Mouse (Mus musculus) CH12.LX (cell line): Measurements from ENCODE around the gene C1qtnf3. TPM values are rescaled to one million over a fixed set of nuclear protein-coding genes. Genes with fewer than 3 reads are reported as not detected.

Source experiments
- DNase-seq: peaks from one replicate; pipeline ENCODE4 v3.0.0-alpha.2; 2013; ENCODE audit errors: extremely low read depth
- H3K27ac ChIP-seq: 2 replicates; pipeline ENCODE4 v1.5.1; 2012; ENCODE audit warnings: low read depth, mild to moderate bottlenecking, control low read depth, moderate library complexity; ENCODE audit not compliant: insufficient read depth
- H3K27me3 ChIP-seq: replicated peaks from 2 replicates; pipeline ENCODE3; 2012; ENCODE audit warnings: inconsistent platforms
- H3K36me3 ChIP-seq, 2 experiments: replicated peaks in 1 of 2; 2 replicates each; pipeline versions ENCODE3 to v1.6.1; 2012; ENCODE audit warnings: inconsistent platforms in 1 of 2, low read length in 1 of 2, mild to moderate bottlenecking in 1 of 2, mixed read lengths in 1 of 2, moderate library complexity in 1 of 2; ENCODE audit not compliant: control insufficient read depth in 1 of 2, insufficient read depth in 1 of 2
- H3K4me1 ChIP-seq, 2 experiments: 2 replicates each; pipeline ENCODE4 v1.6.1; 2012; ENCODE audit warnings: inconsistent platforms in 1 of 2, moderate library complexity in 1 of 2; ENCODE audit not compliant: insufficient read depth in 2 of 2, control insufficient read depth in 1 of 2
- H3K4me2 ChIP-seq: 2 replicates; pipeline ENCODE4 v1.6.1; 2012; ENCODE audit warnings: low read depth, mild to moderate bottlenecking, control low read depth; ENCODE audit not compliant: poor library complexity, insufficient read depth, severe bottlenecking
- H3K4me3 ChIP-seq, 3 experiments: fragments of 150-350 bp in 1 of 3; sonication (generic) in 1 of 3; replicated peaks in 1 of 3; 2 replicates each; pipeline versions ENCODE3 to v1.5.1; 2011 to 2012; ENCODE audit warnings: low read depth in 2 of 3, low read length in 2 of 3, mild to moderate bottlenecking in 2 of 3, moderate library complexity in 2 of 3, control low read depth in 1 of 3, improper control_type of control experiment in 1 of 3, inconsistent platforms in 1 of 3, mixed read lengths in 1 of 3; ENCODE audit not compliant: poor library complexity in 1 of 3
- H3K79me2 ChIP-seq: replicated peaks from 2 replicates; pipeline ENCODE4 v1.6.1; 2012; ENCODE audit warnings: mild to moderate bottlenecking, moderate library complexity; ENCODE audit not compliant: control insufficient read depth, poor library complexity, insufficient read depth, severe bottlenecking; ENCODE audit errors: extremely low read depth
- H3K9ac ChIP-seq: 2 replicates; pipeline ENCODE4 v1.6.1; 2012; ENCODE audit warnings: low read depth, mild to moderate bottlenecking, control low read depth, moderate library complexity; ENCODE audit not compliant: insufficient read depth
- H3K9me3 ChIP-seq: replicated peaks from 2 replicates; pipeline ENCODE3; 2012; ENCODE audit warnings: low read length, inconsistent platforms, mixed read lengths
- CHD1 ChIP-seq: IDR thresholded peaks from 2 replicates; pipeline ENCODE4 v1.6.1; 2012; ENCODE audit warnings: low read depth, low read length, improper control_type of control experiment, inconsistent platforms
- CTCF ChIP-seq, 2 experiments: IDR thresholded peaks in 1 of 2; conservative IDR thresholded peaks in 1 of 2; 2 replicates each; pipeline ENCODE4 v1.5.1; 2011 to 2012; ENCODE audit warnings: low read depth in 2 of 2, low read length in 2 of 2, improper control_type of control experiment in 1 of 2, inconsistent platforms in 1 of 2, mild to moderate bottlenecking in 1 of 2, moderate library complexity in 1 of 2
- ELF1 ChIP-seq: IDR thresholded peaks from 2 replicates; pipeline ENCODE4 v1.6.1; 2014; ENCODE audit warnings: low read depth, mild to moderate bottlenecking, inconsistent platforms, low read length, improper control_type of control experiment
- HCFC1 ChIP-seq: IDR thresholded peaks from 2 replicates; pipeline ENCODE4 v1.6.1; 2012; ENCODE audit warnings: low read depth, mild to moderate bottlenecking, inconsistent platforms, low read length, improper control_type of control experiment
- JUN ChIP-seq: IDR thresholded peaks from 2 replicates; pipeline ENCODE4 v1.6.1; 2011; ENCODE audit warnings: low read depth, mild to moderate bottlenecking, low read length, improper control_type of control experiment, moderate library complexity; ENCODE audit not compliant: insufficient read depth
- JUND ChIP-seq: conservative IDR thresholded peaks from 2 replicates; pipeline ENCODE4 v1.6.1; 2011; ENCODE audit warnings: low read depth, low read length, improper control_type of control experiment
- MAX ChIP-seq: IDR thresholded peaks from 2 replicates; pipeline ENCODE4 v1.6.1; 2011; ENCODE audit warnings: low read length, improper control_type of control experiment
- MAZ ChIP-seq: IDR thresholded peaks from 2 replicates; pipeline ENCODE4 v1.6.1; 2012; ENCODE audit warnings: low read depth, mild to moderate bottlenecking, inconsistent platforms, low read length, improper control_type of control experiment, moderate library complexity
- MEF2A ChIP-seq: IDR thresholded peaks from 2 replicates; pipeline ENCODE4 v1.6.1; 2014; ENCODE audit warnings: low read depth, mild to moderate bottlenecking, inconsistent platforms, low read length, improper control_type of control experiment, borderline replicate concordance
- MXI1 ChIP-seq: IDR thresholded peaks from 2 replicates; pipeline ENCODE4 v1.6.1; 2011; ENCODE audit warnings: mild to moderate bottlenecking, low read depth, low read length, improper control_type of control experiment
- NELFE ChIP-seq: IDR thresholded peaks from 2 replicates; pipeline ENCODE4 v1.6.1; 2011; ENCODE audit warnings: low read depth, low read length, improper control_type of control experiment
- POLR2A ChIP-seq: IDR thresholded peaks from 2 replicates; pipeline ENCODE4 v1.6.1; 2011; ENCODE audit warnings: low read depth, mild to moderate bottlenecking, improper control_type of control experiment, low read length
- POLR2AphosphoS2 ChIP-seq: IDR thresholded peaks from 2 replicates; pipeline ENCODE4 v1.6.1; 2011; ENCODE audit warnings: low read depth, low read length, improper control_type of control experiment
- RAD21 ChIP-seq: IDR thresholded peaks from 2 replicates; pipeline ENCODE4 v1.6.1; 2011; ENCODE audit warnings: low read depth, mild to moderate bottlenecking, low read length, improper control_type of control experiment, moderate library complexity
- RCOR1 ChIP-seq: conservative IDR thresholded peaks from 2 replicates; pipeline ENCODE4 v1.6.1; 2012; ENCODE audit warnings: low read depth, mild to moderate bottlenecking, inconsistent platforms, low read length, improper control_type of control experiment
- SIN3A ChIP-seq: IDR thresholded peaks from 2 replicates; pipeline ENCODE4 v1.6.1; 2012; ENCODE audit warnings: low read length, improper control_type of control experiment, inconsistent platforms
- SMC3 ChIP-seq: IDR thresholded peaks from 2 replicates; pipeline ENCODE4 v1.6.1; 2011; ENCODE audit warnings: low read depth, low read length, improper control_type of control experiment
- TBP ChIP-seq: conservative IDR thresholded peaks from 2 replicates; pipeline ENCODE4 v1.6.1; 2011; ENCODE audit warnings: low read depth, low read length, improper control_type of control experiment
- TCF12 ChIP-seq: IDR thresholded peaks from 2 replicates; pipeline ENCODE4 v1.6.1; 2014; ENCODE audit warnings: low read depth, mild to moderate bottlenecking, inconsistent platforms, low read length, improper control_type of control experiment
- UBTF ChIP-seq: IDR thresholded peaks from 2 replicates; pipeline ENCODE4 v1.6.1; 2012; ENCODE audit warnings: low read depth, mild to moderate bottlenecking, inconsistent platforms, low read length, improper control_type of control experiment, moderate library complexity
- USF1 ChIP-seq: IDR thresholded peaks from 2 replicates; pipeline ENCODE4 v1.6.1; 2014; ENCODE audit warnings: low read depth, mild to moderate bottlenecking, inconsistent platforms, low read length, improper control_type of control experiment
- ZC3H11A ChIP-seq: IDR thresholded peaks from 2 replicates; pipeline ENCODE4 v1.6.1; 2012; ENCODE audit warnings: low read depth, mild to moderate bottlenecking, inconsistent platforms, low read length, improper control_type of control experiment
- ZKSCAN1 ChIP-seq: IDR thresholded peaks from 2 replicates; pipeline ENCODE4 v1.6.1; 2012; ENCODE audit warnings: low read depth, inconsistent platforms, low read length, improper control_type of control experiment, borderline replicate concordance
- dilution Hi-C: fragments of 300-500 bp; cut with MboI; formaldehyde crosslinking; loops from 2 replicates; pipeline ENCODE4 v1.14.3; 2020; ENCODE audit warnings: low sequenced_read_pairs; ENCODE audit not compliant: extremely low pct_unique_long_range_greater_than_20kb, extremely low pct_ligation_motif_present
- in situ Hi-C: fragments of 300-500 bp; cut with MboI; formaldehyde crosslinking; loops from 3 replicates; pipeline ENCODE4 v1.14.3; 2019; ENCODE audit warnings: low sequenced_read_pairs, low pct_ligation_motif_present, low pct_unique_long_range_greater_than_20kb, mixed read lengths
- polyA plus RNA-seq: library from polyadenylated mRNA; unstranded; fragments of >175 nt; gene quantifications from 2 replicates; pipeline ENCODE4 v1.2.1, GENCODE M21; 2012; ENCODE audit warnings: low read depth; ENCODE audit not compliant: insufficient read length
- total RNA-seq, 2 experiments: library from RNA; depleted of rRNA; stranded (reverse); fragments of 300-350 nt in 1 of 2; fragments of >200 nt in 1 of 2; gene quantifications; 2 replicates each; pipeline ENCODE4 v1.2.3; 2012 to 2014

C1qtnf3 gene
- total and polyA plus RNA-seq, 3 experiments: 0.10 TPM; not detected in 2

DNA sequence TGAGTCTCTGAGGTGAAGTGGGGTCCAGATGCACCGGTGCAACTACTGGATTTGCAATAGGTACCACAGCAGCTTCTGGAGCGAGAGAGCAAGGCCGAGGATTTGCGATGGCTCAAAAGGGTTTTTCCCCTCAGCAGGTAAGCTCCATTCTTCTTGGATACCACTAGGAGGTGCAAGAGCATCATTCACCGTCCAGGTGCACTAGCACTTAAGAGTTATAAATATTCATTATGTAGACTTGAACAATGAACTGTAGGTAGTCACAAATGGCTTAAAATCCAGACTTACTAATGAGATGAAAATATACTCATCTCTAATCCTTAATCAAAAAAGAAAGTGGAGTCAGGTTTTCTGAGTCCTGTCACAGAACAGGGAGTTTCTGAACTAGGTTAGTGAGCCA lies 56.6 kb downstream of the C1qtnf3 start:
- no peaks in the 10 kb centered on the region for H3K27me3 ChIP-seq
- TF ChIP-seq UBTF (no peak), TBP (no peak), MAX (no peak), ELF1 (no peak), TCF12 (no peak), HCFC1 (no peak), POLR2AphosphoS2 (no peak), NELFE (no peak), POLR2A (no peak), RAD21 (peak; percentile 85), MAZ (no peak), USF1 (no peak), CHD1 (no peak), MEF2A (no peak), CTCF (conservative IDR thresholded peaks at IDR 0.05 in 1 of 2, IDR thresholded peaks at IDR 0.05 in 1 of 2; ENCODE audit: low read depth in 2 of 2, low read length in 2 of 2) (peak; percentile 71 to 82), JUND (no peak), RCOR1 (no peak), SIN3A (no peak), ZC3H11A (no peak), ZKSCAN1 (no peak), MXI1 (no peak), JUN (no peak), SMC3 (peak; percentile 77)
- dilution Hi-C loops: no loop called here
- in situ Hi-C loops: loop anchor here (25.0 kb wide), 1 partner anchor 954 kb away; no protein-coding TSS in a partner anchor
- H3K9ac ChIP-seq: no peak overlapping the region
- H3K9me3 ChIP-seq: no peaks in the 10 kb centered on the region
- DNase-seq: peak; percentile 42
- H3K36me3 ChIP-seq: no peaks in the 10 kb centered on the region
- H3K27ac ChIP-seq: no peak overlapping the region
- H3K4me2 ChIP-seq: peak overlapping the region; percentile 45
- H3K4me1 ChIP-seq: peaks cover 6% of the 10 kb centered on the region in 2 experiments; a peak in 2 of 4 replicates
- H3K79me2 ChIP-seq: no peaks in the 10 kb centered on the region
- no peak overlapping the region for H3K4me3 ChIP-seq

- TF ChIP-seq USF1: no peak
- no peak for TF ChIP-seq JUN
- TF ChIP-seq POLR2A: no peak
- H3K36me3 ChIP-seq: no peaks in the 10 kb centered on the region
- no peak overlapping the region for H3K27ac ChIP-seq
- H3K79me2 ChIP-seq: no peaks in the 10 kb centered on the region
- DNase-seq: no peak
- H3K4me1 ChIP-seq: peaks cover 4 to 10% of the 10 kb centered on the region in 2 experiments; a peak in 2 of 4 replicates
- H3K9ac ChIP-seq: no peak overlapping the region
- H3K4me2 ChIP-seq: no peak overlapping the region
- no peak overlapping the region for H3K4me3 ChIP-seq
- H3K27me3 ChIP-seq: no peaks in the 10 kb centered on the region
- in situ Hi-C loops: loop anchor here (25.0 kb wide), 1 partner anchor 951 kb away; no protein-coding TSS in a partner anchor
- no peaks in the 10 kb centered on the region for H3K9me3 ChIP-seq
- dilution Hi-C loops: no loop called here
Observed at GRCm38 (mm10) chr15:11010976-11011548, 58.9 kb downstream of the C1qtnf3 start.
